Mouse (Mus musculus): Measurements from ENCODE around the gene Zfp385b. TPM values are rescaled to one million over a fixed set of nuclear protein-coding genes. Genes with fewer than 3 reads are reported as not detected.

Zfp385b gene
- polyA plus RNA-seq, 1 experiment from 2014 or later: 8.1 TPM

DNA sequence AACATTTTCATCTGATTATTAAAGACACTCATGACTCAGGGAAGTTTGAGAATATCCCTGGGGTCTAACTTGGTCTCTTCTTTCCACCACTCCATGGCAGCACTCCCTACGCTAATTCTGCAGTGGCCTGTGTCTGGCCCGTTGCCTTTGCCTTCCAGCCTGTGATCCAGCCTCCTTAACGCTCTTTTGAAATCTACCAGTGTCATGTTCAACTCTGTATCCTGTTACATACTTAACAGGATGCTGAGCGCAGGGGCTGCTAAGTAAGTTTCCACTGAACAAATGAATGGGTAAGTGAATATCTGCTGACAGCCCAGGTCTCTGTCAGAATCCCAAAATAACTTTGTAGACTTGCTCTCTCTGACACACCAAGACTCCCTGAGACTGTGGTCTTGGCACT lies 210.8 kb downstream of the Zfp385b start:
- Histone ChIP-seq H3K4me3 (ENCODE audit: low read depth, low read length) (no peak overlapping the region), H3K9ac (ENCODE audit: low read depth, low read length) (no peak overlapping the region), H3K27me3 (ENCODE audit: control insufficient read depth, insufficient read depth, low read depth, low read length) (no peaks in the 10 kb centered on the region), H3K4me1 (ENCODE audit: control insufficient read depth, low read depth, low read length) (no peaks in the 10 kb centered on the region), H3K36me3 (ENCODE audit: control insufficient read depth, insufficient read depth) (no peaks in the 10 kb centered on the region), H3K4me2 (ENCODE audit: low read depth, low read length) (no peak overlapping the region), H3K27ac (ENCODE audit: low read length) (no peak overlapping the region), H3K9me3 (replicated peaks; ENCODE audit: control insufficient read depth, low read length) (no peaks in the 10 kb centered on the region)
- 58% methylated on average over 4 of the region's 4 CpGs for WGBS (ENCODE audit: insufficient replicate concordance)
- no peak for ATAC-seq (ENCODE audit: low read depth)

- Histone ChIP-seq H3K4me2 (ENCODE audit: low read depth, low read length) (no peak overlapping the region), H3K27ac (ENCODE audit: low read length) (no peak overlapping the region), H3K36me3 (ENCODE audit: control insufficient read depth, insufficient read depth) (no peaks in the 10 kb centered on the region), H3K4me3 (ENCODE audit: low read depth, low read length) (no peak overlapping the region), H3K9me3 (replicated peaks; ENCODE audit: control insufficient read depth, low read length) (no peaks in the 10 kb centered on the region), H3K9ac (ENCODE audit: low read depth, low read length) (no peak overlapping the region), H3K27me3 (ENCODE audit: control insufficient read depth, insufficient read depth, low read depth, low read length) (no peaks in the 10 kb centered on the region), H3K4me1 (ENCODE audit: control insufficient read depth, low read depth, low read length) (no peaks in the 10 kb centered on the region)
- 59% methylated on average over 7 of the region's 7 CpGs for WGBS (ENCODE audit: insufficient replicate concordance)
- ATAC-seq (ENCODE audit: low read depth): no peak
Measured at GRCm38 (mm10) chr2:77593461-77593860, 226.0 kb downstream of the Zfp385b start.

DNA sequence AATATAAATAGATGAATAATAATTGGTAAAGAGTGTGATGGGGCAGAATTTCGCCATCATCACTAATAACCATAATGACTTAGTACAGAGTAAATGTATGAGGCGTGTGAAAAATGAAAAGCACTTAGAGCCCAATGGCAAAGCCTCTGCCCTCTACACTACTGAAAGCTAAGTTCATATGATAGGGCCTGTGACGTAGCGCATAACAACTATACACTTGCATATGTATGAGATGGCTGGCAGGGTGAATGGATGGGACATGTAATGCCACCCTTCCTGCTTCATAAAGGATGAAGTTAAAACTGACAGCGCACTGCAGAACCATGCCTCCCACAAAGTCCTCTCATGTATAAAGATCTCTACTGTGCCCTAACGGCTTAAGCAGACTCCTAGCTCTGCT lies 226.9 kb downstream of the Zfp385b start:
- Histone ChIP-seq H3K4me3 (ENCODE audit: low read depth, low read length) (no peak overlapping the region), H3K9ac (ENCODE audit: low read depth, low read length) (no peak overlapping the region), H3K27me3 (ENCODE audit: control insufficient read depth, insufficient read depth, low read depth, low read length) (no peaks in the 10 kb centered on the region), H3K4me1 (ENCODE audit: control insufficient read depth, low read depth, low read length) (no peaks in the 10 kb centered on the region), H3K27ac (ENCODE audit: low read length) (no peak overlapping the region), H3K9me3 (replicated peaks; ENCODE audit: control insufficient read depth, low read length) (no peaks in the 10 kb centered on the region), H3K36me3 (ENCODE audit: control insufficient read depth, insufficient read depth) (no peaks in the 10 kb centered on the region), H3K4me2 (ENCODE audit: low read depth, low read length) (no peak overlapping the region)
- ATAC-seq (ENCODE audit: low read depth): no peak
- 72% methylated on average over 6 of the region's 6 CpGs for WGBS (ENCODE audit: insufficient replicate concordance)

DNA sequence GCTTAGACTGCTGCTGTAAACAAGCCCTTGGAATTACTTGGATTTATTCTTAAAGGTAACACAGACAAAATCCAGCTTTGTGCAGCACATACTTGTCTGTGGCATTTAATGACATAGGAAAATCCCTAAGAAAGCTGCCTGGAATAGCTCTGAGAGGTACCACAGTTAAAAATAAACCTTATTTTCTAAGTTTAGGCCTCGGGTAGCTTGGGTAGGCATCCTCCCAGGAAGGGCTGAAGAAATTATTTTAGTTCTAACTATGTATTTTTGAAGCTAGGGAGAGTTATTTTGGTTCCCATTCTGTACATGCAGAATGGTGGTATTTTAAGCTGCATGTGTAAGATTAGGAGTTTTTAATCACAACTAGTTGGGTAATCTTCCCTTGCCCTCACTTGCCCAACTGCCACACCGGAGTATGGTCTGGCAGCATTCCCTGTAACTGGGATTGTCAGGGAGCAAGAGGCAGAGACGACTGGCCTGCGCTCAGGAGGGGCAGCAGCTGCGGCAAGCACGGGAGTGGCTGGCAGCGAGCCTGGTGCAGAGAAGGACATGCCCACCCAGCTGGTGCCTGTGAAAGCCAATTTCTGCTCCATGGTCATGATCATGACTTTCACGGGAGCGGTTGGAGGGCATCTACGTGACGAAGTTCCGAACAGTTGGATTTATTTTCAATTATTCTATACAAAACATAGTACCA lies 230.1 kb downstream of the Zfp385b start:
- no peak for ATAC-seq (ENCODE audit: low read depth)
- H3K36me3 ChIP-seq (ENCODE audit: control insufficient read depth, insufficient read depth): no peaks in the 10 kb centered on the region
- no peak overlapping the region for H3K9ac ChIP-seq (ENCODE audit: low read depth, low read length)
- H3K27ac ChIP-seq (ENCODE audit: low read length): no peak overlapping the region
- H3K9me3 ChIP-seq (replicated peaks; ENCODE audit: control insufficient read depth, low read length): no peaks in the 10 kb centered on the region
- no peak overlapping the region for H3K4me3 ChIP-seq (ENCODE audit: low read depth, low read length)
- H3K27me3 ChIP-seq (ENCODE audit: control insufficient read depth, insufficient read depth, low read depth, low read length): no peaks in the 10 kb centered on the region
- 71% methylated on average over 12 of the region's 12 CpGs for WGBS (ENCODE audit: insufficient replicate concordance)
- H3K4me1 ChIP-seq (ENCODE audit: control insufficient read depth, low read depth, low read length): no peaks in the 10 kb centered on the region
- H3K4me2 ChIP-seq (ENCODE audit: low read depth, low read length): no peak overlapping the region

- H3K4me1 ChIP-seq (ENCODE audit: control insufficient read depth, low read depth, low read length): no peaks in the 10 kb centered on the region
- no peaks in the 10 kb centered on the region for H3K27me3 ChIP-seq (ENCODE audit: control insufficient read depth, insufficient read depth, low read depth, low read length)
- no peaks in the 10 kb centered on the region for H3K36me3 ChIP-seq (ENCODE audit: control insufficient read depth, insufficient read depth)
- H3K9me3 ChIP-seq (replicated peaks; ENCODE audit: control insufficient read depth, low read length): no peaks in the 10 kb centered on the region
- H3K4me2 ChIP-seq (ENCODE audit: low read depth, low read length): no peak overlapping the region
- H3K9ac ChIP-seq (ENCODE audit: low read depth, low read length): no peak overlapping the region
- WGBS (ENCODE audit: insufficient replicate concordance): 52% methylated on average over 4 of the region's 4 CpGs
- no peak overlapping the region for H3K4me3 ChIP-seq (ENCODE audit: low read depth, low read length)
- no peak for ATAC-seq (ENCODE audit: low read depth)
- no peak overlapping the region for H3K27ac ChIP-seq (ENCODE audit: low read length)
Measured at GRCm38 (mm10) chr2:77587387-77587786, 232.1 kb downstream of the Zfp385b start.

DNA sequence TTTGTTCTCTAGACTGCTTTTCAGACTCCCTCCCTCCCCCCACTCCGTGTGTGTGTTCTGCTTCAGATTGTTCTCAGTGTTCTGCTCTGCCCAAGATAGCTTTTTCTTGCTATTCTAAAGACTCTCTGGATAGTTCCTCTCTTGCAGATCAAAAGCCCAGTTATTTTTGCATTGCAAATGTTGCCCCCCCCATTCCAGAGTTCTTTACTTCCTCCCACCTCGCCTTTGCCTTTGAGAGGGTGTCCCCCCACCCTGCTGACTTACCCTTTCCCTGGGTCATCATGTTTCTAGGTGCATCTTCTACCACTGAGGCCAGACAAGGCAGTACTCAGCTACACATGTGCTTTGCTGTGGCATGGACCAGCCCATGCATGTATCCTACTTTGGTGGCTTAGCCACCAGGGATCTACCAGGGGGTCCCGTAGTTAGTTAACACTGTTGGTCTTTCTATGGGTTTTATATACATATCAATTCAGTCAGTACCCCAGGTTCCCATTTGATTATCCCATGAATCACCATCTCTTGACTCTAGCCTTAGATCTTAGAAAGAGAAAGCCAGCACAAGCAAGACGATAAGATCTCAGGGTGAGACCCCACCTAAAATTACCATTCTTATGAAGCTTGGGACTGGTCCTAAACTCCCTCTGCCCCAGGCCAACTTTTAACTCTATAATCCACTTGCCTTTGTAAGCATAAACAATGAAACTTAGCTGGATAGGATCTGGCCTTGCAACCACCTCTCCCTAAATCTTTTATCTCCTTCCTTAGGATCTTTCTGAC lies 232.7 kb downstream of the Zfp385b start:
- H3K27ac ChIP-seq (ENCODE audit: low read length): no peak overlapping the region
- H3K4me3 ChIP-seq (ENCODE audit: low read depth, low read length): no peak overlapping the region
- WGBS (ENCODE audit: insufficient replicate concordance): 57% methylated on average over 4 of the region's 4 CpGs
- H3K9ac ChIP-seq (ENCODE audit: low read depth, low read length): no peak overlapping the region
- H3K36me3 ChIP-seq (ENCODE audit: control insufficient read depth, insufficient read depth): no peaks in the 10 kb centered on the region
- no peak overlapping the region for H3K4me2 ChIP-seq (ENCODE audit: low read depth, low read length)
- no peaks in the 10 kb centered on the region for H3K9me3 ChIP-seq (replicated peaks; ENCODE audit: control insufficient read depth, low read length)
- H3K27me3 ChIP-seq (ENCODE audit: control insufficient read depth, insufficient read depth, low read depth, low read length): no peaks in the 10 kb centered on the region
- no peaks in the 10 kb centered on the region for H3K4me1 ChIP-seq (ENCODE audit: control insufficient read depth, low read depth, low read length)
- ATAC-seq (ENCODE audit: low read depth): no peak

DNA sequence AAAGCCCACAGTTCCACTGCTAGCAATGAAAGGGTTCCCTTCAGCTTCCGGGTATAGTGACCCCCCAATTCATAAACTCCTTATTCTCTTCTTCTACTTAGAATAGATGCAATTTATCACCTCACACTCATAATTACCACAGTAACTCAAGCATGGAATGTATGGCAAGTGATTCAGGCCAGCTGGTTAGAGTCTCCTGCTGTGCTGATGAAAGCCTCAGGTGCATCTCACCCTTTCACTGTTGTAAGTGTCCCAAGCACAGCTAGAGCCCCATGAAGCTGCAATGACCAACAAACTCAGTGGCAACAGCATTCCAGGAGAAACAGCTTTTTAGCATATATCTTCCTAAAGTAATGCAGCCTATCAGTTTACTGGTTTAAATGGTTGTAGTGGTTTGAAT lies 235.9 kb downstream of the Zfp385b start:
- no peaks in the 10 kb centered on the region for H3K9me3 ChIP-seq (replicated peaks; ENCODE audit: control insufficient read depth, low read length)
- no peaks in the 10 kb centered on the region for H3K36me3 ChIP-seq (ENCODE audit: control insufficient read depth, insufficient read depth)
- no peaks in the 10 kb centered on the region for H3K4me1 ChIP-seq (ENCODE audit: control insufficient read depth, low read depth, low read length)
- 65% methylated on average over 1 of the region's 1 CpGs for WGBS (ENCODE audit: insufficient replicate concordance)
- H3K27me3 ChIP-seq (ENCODE audit: control insufficient read depth, insufficient read depth, low read depth, low read length): no peaks in the 10 kb centered on the region
- no peak for ATAC-seq (ENCODE audit: low read depth)
- H3K9ac ChIP-seq (ENCODE audit: low read depth, low read length): no peak overlapping the region
- H3K4me3 ChIP-seq (ENCODE audit: low read depth, low read length): no peak overlapping the region
- no peak overlapping the region for H3K4me2 ChIP-seq (ENCODE audit: low read depth, low read length)
- H3K27ac ChIP-seq (ENCODE audit: low read length): no peak overlapping the region

DNA sequence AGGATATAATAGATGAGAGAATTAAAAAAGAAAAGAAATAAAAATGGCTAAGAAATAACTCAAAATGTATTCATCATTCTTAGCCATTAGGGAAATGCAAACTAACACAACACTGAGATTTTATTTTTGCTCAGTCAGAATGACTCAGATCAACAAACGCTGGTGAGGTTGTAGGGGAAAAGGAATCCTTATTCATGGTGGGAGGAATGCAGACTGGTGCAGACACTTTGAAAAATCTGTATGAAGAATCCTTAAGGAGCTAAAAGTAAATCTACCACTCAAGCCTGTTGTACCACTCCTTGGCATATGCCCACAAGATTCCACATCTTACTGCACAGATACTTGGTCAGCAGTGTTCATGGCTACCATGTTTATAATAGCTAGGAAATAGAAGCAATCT lies 242.9 kb downstream of the Zfp385b start:
- no peak overlapping the region for H3K9ac ChIP-seq (ENCODE audit: low read depth, low read length)
- ATAC-seq (ENCODE audit: low read depth): no peak
- no peaks in the 10 kb centered on the region for H3K36me3 ChIP-seq (ENCODE audit: control insufficient read depth, insufficient read depth)
- no peak overlapping the region for H3K27ac ChIP-seq (ENCODE audit: low read length)
- WGBS (ENCODE audit: insufficient replicate concordance): 44% methylated on average over 1 of the region's 1 CpGs
- H3K9me3 ChIP-seq (replicated peaks; ENCODE audit: control insufficient read depth, low read length): no peaks in the 10 kb centered on the region
- no peaks in the 10 kb centered on the region for H3K27me3 ChIP-seq (ENCODE audit: control insufficient read depth, insufficient read depth, low read depth, low read length)
- H3K4me3 ChIP-seq (ENCODE audit: low read depth, low read length): no peak overlapping the region
- H3K4me2 ChIP-seq (ENCODE audit: low read depth, low read length): no peak overlapping the region
- no peaks in the 10 kb centered on the region for H3K4me1 ChIP-seq (ENCODE audit: control insufficient read depth, low read depth, low read length)

All from liver, embryonic 16.5 days (tissue).